Mouse (Mus musculus) urinary bladder, postnatal 25 days (tissue): ENCODE measurements around the gene Gbgt1.
"Not testable (repeated sequence)": the region's sequence is repeated elsewhere in the genome, so short reads cannot be mapped to it uniquely, and the experiment has no call there.

ENCODE experiments used
- DNase-seq: peaks from one replicate; pipeline ENCODE4 v3.0.0; 2022; ENCODE audit warnings: low spot score

Gbgt1 gene

DNA sequence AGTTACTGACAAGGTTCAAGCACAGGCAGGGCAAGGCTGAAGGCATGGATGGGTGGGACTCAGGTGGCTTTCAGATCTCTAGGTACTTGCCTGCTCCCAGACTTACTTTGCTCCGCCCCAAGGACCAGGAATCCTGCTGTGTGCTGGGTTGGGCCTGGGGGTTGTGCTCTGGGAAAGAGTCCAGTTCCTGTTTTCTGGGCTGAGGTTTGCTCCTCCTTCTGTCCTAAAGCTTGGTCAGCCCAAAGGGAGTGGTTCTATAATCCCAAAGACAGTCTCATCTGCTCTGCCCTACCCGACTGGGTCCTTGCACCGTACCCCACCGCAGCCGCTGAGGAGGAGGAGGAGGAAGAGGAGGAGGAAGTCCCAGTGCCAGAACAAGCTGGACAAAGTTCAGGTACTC, at the start of gene Gbgt1:
TSS of gene Gbgt1 (plus strand) at position 221 of the 400 bp plus-strand sequence.
- no peak for DNase-seq

- DNase-seq: no peak
Measured at GRCm38 (mm10) chr2:28447315-28447670, 49.4 kb upstream of the Gbgt1 start.

- no peak for DNase-seq
Measured at GRCm38 (mm10) chr2:28451663-28452062, 45.0 kb upstream of the Gbgt1 start.

GRCm38 (mm10) chr2:28453539-28453938, 43.2 kb upstream of the Gbgt1 start:
- DNase-seq: no peak

GRCm38 (mm10) chr2:28456616-28457015, 40.1 kb upstream of the Gbgt1 start:
- DNase-seq: no peak

DNA sequence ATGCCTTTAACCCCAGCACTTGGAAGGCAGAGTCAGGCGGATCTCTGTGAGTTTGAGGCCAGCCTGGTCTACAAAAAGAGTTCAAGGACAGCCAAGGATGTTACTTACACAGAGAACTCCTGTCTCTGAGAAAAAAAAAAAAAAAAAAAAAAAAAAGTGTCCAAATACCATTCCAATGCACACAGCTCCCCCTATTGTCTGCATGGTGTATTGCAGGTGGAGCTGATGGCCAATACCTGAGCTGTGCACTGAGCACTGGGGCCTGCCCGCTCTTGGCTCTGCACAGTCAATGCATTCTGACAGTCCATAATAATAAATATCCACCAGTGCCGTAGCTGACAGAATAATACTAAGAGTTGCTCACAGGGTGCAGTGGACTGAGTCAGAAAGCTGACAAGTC, 32.8 kb upstream of the Gbgt1 start:
- peak; percentile 48 for DNase-seq

GRCm38 (mm10) chr2:28464919-28465318, 31.8 kb upstream of the Gbgt1 start:
- DNase-seq: no peak

- peak; percentile 53 for DNase-seq
Measured at GRCm38 (mm10) chr2:28465836-28466518, 30.7 kb upstream of the Gbgt1 start, which contains the start of gene 1700007K13Rik. Gene 1700007K13Rik (minus strand): TSS chr2:28466332.

GRCm38 (mm10) chr2:28467860-28468485, 28.7 kb upstream of the Gbgt1 start, which contains the start of gene Mrps2:
Gene Mrps2 (plus strand): TSS chr2:28468066.
- DNase-seq: peak; percentile 85

- DNase-seq: no peak
Measured at GRCm38 (mm10) chr2:28468486-28469225, 28.0 kb upstream of the Gbgt1 start.

DNA sequence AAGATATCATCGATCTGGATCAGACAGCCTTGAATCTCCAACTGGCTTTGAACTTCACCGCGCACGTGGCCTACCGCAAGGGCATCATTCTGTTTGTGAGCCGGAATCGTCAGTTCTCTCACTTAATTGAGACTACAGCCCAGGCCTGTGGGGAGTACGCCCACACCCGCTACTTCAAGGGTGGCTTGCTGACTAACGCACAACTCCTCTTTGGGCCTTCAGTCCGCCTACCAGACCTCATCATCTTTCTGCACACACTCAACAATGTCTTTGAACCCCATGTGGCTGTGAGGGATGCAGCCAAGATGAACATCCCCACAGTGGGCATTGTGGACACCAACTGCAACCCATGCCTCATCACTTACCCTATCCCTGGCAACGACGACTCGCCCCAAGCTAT, 27.2 kb upstream of the Gbgt1 start:
- no peak for DNase-seq

DNA sequence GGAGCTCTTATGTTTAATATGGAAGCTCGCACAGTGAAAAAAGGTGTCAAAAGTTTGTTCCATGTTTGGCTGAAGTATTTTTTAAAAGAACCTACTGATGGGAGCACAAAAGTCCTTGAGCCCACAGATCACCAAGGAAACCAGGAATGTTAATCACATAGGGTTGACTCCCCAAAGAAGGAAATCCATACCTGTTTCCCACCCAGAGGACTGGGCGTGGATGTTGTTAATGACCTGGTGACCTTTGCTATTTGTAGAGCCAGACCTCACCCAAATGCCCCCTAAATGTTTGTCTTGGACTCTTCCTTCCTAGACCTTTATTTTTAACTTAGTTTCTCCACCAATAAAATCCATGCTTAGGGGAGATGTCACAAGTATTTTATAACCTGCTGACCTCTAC, 26.1 kb upstream of the Gbgt1 start:
- DNase-seq: no peak

GRCm38 (mm10) chr2:28472011-28472410, 24.7 kb upstream of the Gbgt1 start:
- not testable (repeated sequence) for DNase-seq

- not testable (repeated sequence) for DNase-seq
Measured at GRCm38 (mm10) chr2:28477993-28478392, 18.7 kb upstream of the Gbgt1 start.

GRCm38 (mm10) chr2:28479208-28480204, 17.2 kb upstream of the Gbgt1 start:
- DNase-seq: no peak

GRCm38 (mm10) chr2:28483861-28484260, 12.8 kb upstream of the Gbgt1 start:
- no peak for DNase-seq

DNA sequence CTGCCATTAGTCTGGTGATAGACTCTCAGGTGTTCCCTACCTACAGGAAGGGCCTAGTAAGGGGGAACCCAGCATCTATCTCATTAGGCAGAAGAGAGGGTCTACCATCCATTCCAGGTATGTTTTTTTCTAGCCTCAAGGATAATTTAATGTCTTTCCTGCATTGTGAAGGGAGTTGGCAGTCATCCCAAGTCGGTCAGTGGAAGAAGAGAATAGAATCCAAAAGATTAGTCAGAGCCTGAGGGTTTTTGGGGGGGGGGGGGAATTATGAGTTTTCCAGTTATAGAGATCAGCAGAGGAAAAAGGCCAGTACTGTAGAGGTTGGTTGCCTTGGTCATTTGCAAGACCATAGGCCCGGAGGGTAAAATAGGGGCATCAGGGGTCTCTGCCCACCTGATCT, 2.2 kb upstream of the Gbgt1 start:
- DNase-seq: no peak

- no peak for DNase-seq
Measured at GRCm38 (mm10) chr2:28495207-28495756, 1.4 kb upstream of the Gbgt1 start.

GRCm38 (mm10) chr2:28495801-28496595, 693 bp upstream of the Gbgt1 start:
- DNase-seq: no peak

DNA sequence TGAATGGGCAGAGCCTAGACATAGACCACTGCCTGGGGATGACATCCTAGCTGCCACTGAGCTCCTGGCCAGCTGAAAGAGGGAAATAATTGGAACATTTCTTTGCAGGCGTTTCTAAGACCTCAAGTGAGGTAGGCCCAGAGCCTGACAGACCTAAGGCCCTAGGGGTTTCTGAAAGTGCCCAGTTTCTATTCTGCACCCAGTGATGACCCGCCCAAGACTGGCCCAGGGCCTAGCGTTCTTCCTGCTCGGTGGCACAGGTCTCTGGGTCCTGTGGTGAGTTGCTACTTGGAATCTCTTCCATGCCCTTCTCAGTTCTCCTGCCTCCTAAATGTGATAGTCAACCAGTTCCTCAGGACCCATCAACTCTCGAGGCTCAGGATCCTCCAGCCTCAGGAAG, 870 bp downstream of the Gbgt1 start:
- DNase-seq: no peak

GRCm38 (mm10) chr2:28498431-28498830, 1.7 kb downstream of the Gbgt1 start:
- DNase-seq: no peak
